Mouse (Mus musculus) hindbrain, embryonic 13.5 days (tissue): ENCODE data around the gene Klf4. TPM values are rescaled to one million over a fixed set of nuclear protein-coding genes. Genes with fewer than 3 reads are reported as not detected.

ENCODE experiments used
- ATAC-seq: fragments of 200-750 bp; cut with Nextera tagmentation; 2 replicates; pipeline ENCODE4 v1.8.0; 2017; ENCODE audit warnings: moderate TSS enrichment; ENCODE audit not compliant: low FRiP score
- H3K27ac ChIP-seq: fragments of 300-500 bp; sonication (generic); 2 replicates; pipeline ENCODE4 v1.5.1; 2015; ENCODE audit warnings: inconsistent platforms, mild to moderate bottlenecking, moderate library complexity
- H3K27me3 ChIP-seq: fragments of 300-500 bp; sonication (generic); 2 replicates; pipeline ENCODE4 v1.6.1; 2015; ENCODE audit warnings: mild to moderate bottlenecking, inconsistent platforms
- H3K36me3 ChIP-seq: fragments of 300-500 bp; sonication (generic); 2 replicates; pipeline ENCODE4 v1.6.1; 2015; ENCODE audit warnings: mild to moderate bottlenecking, inconsistent platforms
- H3K4me1 ChIP-seq: fragments of 300-500 bp; sonication (generic); replicated peaks from 2 replicates; pipeline ENCODE4 v1.6.1; 2015; ENCODE audit warnings: inconsistent platforms
- H3K4me2 ChIP-seq: fragments of 300-500 bp; sonication (generic); 2 replicates; pipeline ENCODE4 v1.6.1; 2015; ENCODE audit warnings: inconsistent platforms, mild to moderate bottlenecking, moderate library complexity
- H3K4me3 ChIP-seq: fragments of 300-500 bp; sonication (generic); 2 replicates; pipeline ENCODE4 v1.5.1; 2015; ENCODE audit warnings: mild to moderate bottlenecking, inconsistent platforms
- H3K9ac ChIP-seq: fragments of 300-500 bp; sonication (generic); 2 replicates; pipeline ENCODE4 v1.6.1; 2015; ENCODE audit warnings: mild to moderate bottlenecking, inconsistent platforms
- H3K9me3 ChIP-seq: fragments of 300-500 bp; sonication (generic); 2 replicates; pipeline ENCODE4 v1.6.1; 2016; ENCODE audit warnings: inconsistent platforms
- WGBS: fragments of 180-500 bp; shearing (Covaris S2); methylation state at CpG from one replicate; pipeline ENCODE4 v1.1.7; 2015; 5-methylcytosine and 5-hydroxymethylcytosine counted together
- polyA plus RNA-seq: library from polyadenylated mRNA; unstranded; fragments of >200 nt; fragmentation: Nextera tagmentation; extraction: Ambion mirVana; gene quantifications from 2 replicates; pipeline ENCODE4 v1.2.1, GENCODE M21; 2015

Gene Klf4
- polyA plus RNA-seq, 1 experiment from 2014 or later, result 2.7 TPM

- H3K4me2 ChIP-seq, result peak overlapping the region; percentile 89
- no peak overlapping the region for H3K27ac ChIP-seq
- ATAC-seq, result no peak
- peaks cover 35% of the 10 kb centered on the region for H3K4me1 ChIP-seq
- peak overlapping the region; percentile 56 for H3K4me3 ChIP-seq
- 2% methylated on average over 23 of the region's 23 CpGs for WGBS
- peaks cover 52% of the 10 kb centered on the region for H3K27me3 ChIP-seq
- H3K36me3 ChIP-seq, result no peaks in the 10 kb centered on the region
- H3K9ac ChIP-seq, result peak overlapping the region; percentile 76
- H3K9me3 ChIP-seq, result no peaks in the 10 kb centered on the region
These were observed 1.6 kb upstream of the Klf4 start for GRCm38 (mm10) chr4:55533803-55534254.

GRCm38 (mm10) chr4:55533196-55533802, 1.0 kb upstream of the Klf4 start:
- H3K36me3 ChIP-seq, result no peaks in the 10 kb centered on the region
- H3K9me3 ChIP-seq, result no peaks in the 10 kb centered on the region
- H3K27me3 ChIP-seq, result peaks cover 52% of the 10 kb centered on the region
- peak overlapping the region; percentile 89 for H3K4me2 ChIP-seq
- 0 out of 2 replicates have a peak, but pooled peaks have one; percentile 0 for ATAC-seq
- under 1% methylated on average over 21 of the region's 21 CpGs for WGBS
- H3K4me1 ChIP-seq, result peaks cover 35% of the 10 kb centered on the region
- H3K4me3 ChIP-seq, result peak overlapping the region; percentile 56
- peak overlapping the region; percentile 76 for H3K9ac ChIP-seq
- peak overlapping the region; percentile 89 for H3K27ac ChIP-seq

DNA sequence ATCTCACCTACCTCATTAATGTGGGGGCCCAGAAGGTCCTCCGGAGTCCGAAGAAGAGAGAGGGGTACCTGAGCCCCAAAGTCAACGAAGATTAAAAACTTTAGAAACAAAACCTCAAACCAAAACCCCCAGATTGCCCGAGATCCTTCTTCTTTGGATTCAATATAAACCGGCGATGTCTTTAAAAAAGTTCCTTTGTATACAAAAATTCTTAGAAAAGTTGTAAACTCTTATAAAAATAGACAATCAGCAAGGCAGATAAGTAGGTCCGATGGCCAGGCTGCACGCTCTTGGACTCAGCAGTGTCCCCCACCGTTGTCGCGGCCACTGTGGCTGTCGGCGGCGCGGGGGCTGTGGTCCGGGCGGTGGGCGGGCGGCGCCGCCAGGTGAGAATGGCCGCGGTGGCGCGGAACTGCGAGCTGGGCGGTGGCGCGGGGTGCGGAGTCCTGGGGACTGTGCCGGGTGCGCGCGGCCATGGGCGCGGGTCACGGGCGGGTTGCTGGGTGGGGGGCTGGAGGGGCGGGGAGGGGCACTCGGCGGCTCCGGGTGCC, 335 bp downstream of the Klf4 start:
- no peak overlapping the region for H3K27ac ChIP-seq
- under 1% methylated on average over 37 of the region's 42 CpGs for WGBS
- no peaks in the 10 kb centered on the region for H3K9me3 ChIP-seq
- peaks cover 55% of the 10 kb centered on the region for H3K27me3 ChIP-seq
- H3K9ac ChIP-seq, result peak overlapping the region; percentile 67
- H3K36me3 ChIP-seq, result no peaks in the 10 kb centered on the region
- H3K4me3 ChIP-seq, result peak overlapping the region; percentile 56
- H3K4me1 ChIP-seq, result peaks cover 35% of the 10 kb centered on the region
- peak overlapping the region; percentile 89 for H3K4me2 ChIP-seq
- ATAC-seq, result no peak; the same call in 1 of the 2 replicates

- H3K27ac ChIP-seq, result no peak overlapping the region
- peaks cover 50% of the 10 kb centered on the region for H3K27me3 ChIP-seq
- WGBS, result under 1% methylated on average over 48 of the region's 56 CpGs
- no peaks in the 10 kb centered on the region for H3K9me3 ChIP-seq
- H3K36me3 ChIP-seq, result no peaks in the 10 kb centered on the region
- peak overlapping the region; percentile 67 for H3K9ac ChIP-seq
- peaks cover 35% of the 10 kb centered on the region for H3K4me1 ChIP-seq
- H3K4me2 ChIP-seq, result peak overlapping the region; percentile 89
- no peak for ATAC-seq
- peak overlapping the region; percentile 56 for H3K4me3 ChIP-seq
These were observed 990 bp downstream of the Klf4 start for GRCm38 (mm10) chr4:55531096-55531855.

- Histone ChIP-seq H3K4me2 (peak overlapping the region; percentile 89), H3K36me3 (no peaks in the 10 kb centered on the region), H3K27me3 (peaks cover 44% of the 10 kb centered on the region), H3K9ac (peak overlapping the region; percentile 67), H3K4me3 (peak overlapping the region; percentile 56), H3K4me1 (peaks cover 35% of the 10 kb centered on the region), H3K27ac (no peak overlapping the region), H3K9me3 (no peaks in the 10 kb centered on the region)
- under 1% methylated on average over 20 of the region's 20 CpGs for WGBS
- no peak for ATAC-seq
These were observed 1.6 kb downstream of the Klf4 start for GRCm38 (mm10) chr4:55530731-55531095.

DNA sequence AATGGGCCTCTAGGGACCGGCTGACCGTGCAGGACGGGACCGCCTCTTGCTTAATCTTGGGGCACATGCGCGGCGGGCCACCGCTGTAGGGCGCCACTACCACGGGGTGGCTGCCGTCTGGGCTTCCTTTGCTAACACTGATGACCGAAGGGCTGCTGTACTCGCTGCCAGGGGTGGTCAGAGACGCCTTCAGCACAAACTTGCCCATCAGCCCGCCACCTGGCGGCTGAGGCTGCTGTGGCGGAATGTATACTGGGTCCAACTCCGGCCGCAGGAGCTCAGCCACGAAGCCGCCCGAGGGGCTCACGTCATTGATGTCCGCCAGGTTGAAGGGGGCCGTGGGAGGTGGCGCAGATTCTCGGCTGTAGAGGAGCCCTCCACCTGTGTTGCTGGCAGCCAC, 2.0 kb downstream of the Klf4 start:
- H3K36me3 ChIP-seq, result no peaks in the 10 kb centered on the region
- H3K27me3 ChIP-seq, result peaks cover 39% of the 10 kb centered on the region
- no peak overlapping the region for H3K27ac ChIP-seq
- peak; percentile 9 for ATAC-seq
- H3K4me1 ChIP-seq, result peaks cover 35% of the 10 kb centered on the region
- peak overlapping the region; percentile 56 for H3K4me3 ChIP-seq
- H3K9ac ChIP-seq, result peak overlapping the region; percentile 67
- H3K9me3 ChIP-seq, result no peaks in the 10 kb centered on the region
- 0% methylated on average over 27 of the region's 27 CpGs for WGBS
- peak overlapping the region; percentile 89 for H3K4me2 ChIP-seq

- Histone ChIP-seq H3K4me3 (no peak overlapping the region), H3K9me3 (no peaks in the 10 kb centered on the region), H3K27me3 (peaks cover 36% of the 10 kb centered on the region), H3K27ac (no peak overlapping the region), H3K9ac (no peak overlapping the region), H3K4me2 (no peak overlapping the region), H3K36me3 (no peaks in the 10 kb centered on the region), H3K4me1 (peaks cover 28% of the 10 kb centered on the region)
- WGBS, result 83% methylated on average over 4 of the region's 4 CpGs
- ATAC-seq, result no peak
These were observed 3.9 kb downstream of the Klf4 start for GRCm38 (mm10) chr4:55528404-55528803.

DNA sequence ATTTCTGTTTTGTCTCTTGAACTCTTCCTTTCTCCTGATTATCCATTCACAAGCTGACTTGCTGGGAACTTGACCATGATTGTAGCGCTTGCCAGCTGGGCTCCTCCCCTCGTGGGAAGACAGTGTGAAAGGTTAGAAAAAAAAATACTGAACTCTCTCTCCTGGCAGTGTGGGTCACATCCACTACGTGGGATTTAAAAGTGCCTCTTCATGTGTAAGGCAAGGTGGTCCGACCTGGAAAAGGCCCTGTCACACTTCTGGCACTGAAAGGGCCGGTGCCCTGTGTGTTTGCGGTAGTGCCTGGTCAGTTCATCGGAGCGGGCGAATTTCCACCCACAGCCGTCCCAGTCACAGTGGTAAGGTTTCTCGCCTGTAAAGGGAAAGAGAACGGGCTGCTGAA, 4.3 kb downstream of the Klf4 start:
- H3K4me3 ChIP-seq, result no peak overlapping the region
- H3K9ac ChIP-seq, result no peak overlapping the region
- peaks cover 25% of the 10 kb centered on the region for H3K4me1 ChIP-seq
- H3K27ac ChIP-seq, result no peak overlapping the region
- no peak overlapping the region for H3K4me2 ChIP-seq
- no peak for ATAC-seq
- no peaks in the 10 kb centered on the region for H3K9me3 ChIP-seq
- H3K27me3 ChIP-seq, result peaks cover 36% of the 10 kb centered on the region
- 80% methylated on average over 12 of the region's 12 CpGs for WGBS
- no peaks in the 10 kb centered on the region for H3K36me3 ChIP-seq

GRCm38 (mm10) chr4:55526247-55527115, 5.8 kb downstream of the Klf4 start:
- 82% methylated on average over 5 of the region's 5 CpGs for WGBS
- H3K4me3 ChIP-seq, result no peak overlapping the region
- no peaks in the 10 kb centered on the region for H3K9me3 ChIP-seq
- H3K4me1 ChIP-seq, result peaks cover 22% of the 10 kb centered on the region
- ATAC-seq, result no peak
- H3K27ac ChIP-seq, result no peak overlapping the region
- H3K27me3 ChIP-seq, result peaks cover 29% of the 10 kb centered on the region
- H3K36me3 ChIP-seq, result no peaks in the 10 kb centered on the region
- no peak overlapping the region for H3K4me2 ChIP-seq
- H3K9ac ChIP-seq, result no peak overlapping the region

DNA sequence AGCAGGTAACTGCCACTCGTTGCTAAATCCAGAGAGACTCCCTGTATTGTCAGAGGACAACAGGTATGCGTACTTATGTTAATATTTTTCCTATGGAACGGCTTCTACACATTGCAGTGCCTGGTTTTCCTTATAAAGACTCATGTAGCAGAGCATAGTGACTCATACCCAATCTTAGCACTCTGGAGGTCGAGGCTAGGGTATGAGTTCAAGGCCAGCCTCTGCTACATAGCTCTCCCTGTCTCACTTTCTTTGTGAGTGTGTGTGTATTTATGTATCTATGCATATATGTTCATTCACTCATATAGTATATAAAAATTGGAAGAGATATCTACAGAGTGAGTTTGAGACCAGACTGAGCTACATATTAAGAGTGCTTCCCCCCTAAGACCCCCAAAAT, 8.3 kb downstream of the Klf4 start:
- Histone ChIP-seq H3K9ac (no peak overlapping the region), H3K4me2 (no peak overlapping the region), H3K4me1 (no peaks in the 10 kb centered on the region), H3K36me3 (no peaks in the 10 kb centered on the region), H3K9me3 (no peaks in the 10 kb centered on the region), H3K27ac (no peak overlapping the region), H3K27me3 (peaks cover 13% of the 10 kb centered on the region), H3K4me3 (no peak overlapping the region)
- no peak for ATAC-seq
- WGBS, result 85% methylated on average over 4 of the region's 4 CpGs

GRCm38 (mm10) chr4:55517438-55517837, 14.8 kb downstream of the Klf4 start:
- Histone ChIP-seq H3K27ac (no peak overlapping the region), H3K9me3 (no peaks in the 10 kb centered on the region), H3K27me3 (peaks cover 23% of the 10 kb centered on the region; the same call in 1 of the 2 replicates), H3K4me1 (peaks cover 5% of the 10 kb centered on the region), H3K4me3 (no peak overlapping the region), H3K4me2 (no peak overlapping the region), H3K9ac (no peak overlapping the region), H3K36me3 (no peaks in the 10 kb centered on the region)
- whole genome bisulfite sequencing, result 85% methylated on average over 7 of the region's 7 CpGs
- no peak for ATAC-seq

DNA sequence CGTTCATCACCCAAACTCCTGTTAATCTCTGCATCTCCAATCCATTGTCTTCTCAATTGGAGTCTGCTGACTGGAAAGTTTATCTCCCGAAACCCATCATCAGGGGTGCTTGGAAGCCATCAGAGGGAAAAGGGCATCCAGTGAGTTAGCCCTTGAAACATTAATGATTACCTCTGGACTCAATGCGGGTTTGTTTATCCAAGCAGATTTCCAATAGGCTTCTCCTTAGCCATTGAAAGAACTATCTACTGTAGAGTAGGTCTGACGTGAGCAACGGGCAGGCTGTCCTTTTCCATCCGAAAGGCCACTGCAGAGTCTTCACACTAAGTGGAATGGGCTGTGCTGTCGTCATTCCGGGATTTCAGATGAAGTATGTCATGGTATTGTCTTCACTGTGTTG, 16.2 kb downstream of the Klf4 start:
- Histone ChIP-seq H3K4me2 (no peak overlapping the region), H3K36me3 (no peaks in the 10 kb centered on the region), H3K27ac (no peak overlapping the region), H3K27me3 (peaks cover 22% of the 10 kb centered on the region; the same call in 1 of the 2 replicates), H3K9me3 (no peaks in the 10 kb centered on the region), H3K4me1 (peaks cover 5% of the 10 kb centered on the region), H3K9ac (no peak overlapping the region), H3K4me3 (no peak overlapping the region)
- ATAC-seq, result no peak
- 77% methylated on average over 8 of the region's 8 CpGs for WGBS
